Mouse (Mus musculus) stomach, embryonic 16.5 days (tissue): Measurements from ENCODE around the gene Fam110a. TPM values are rescaled to one million over a fixed set of nuclear protein-coding genes. Genes with fewer than 3 reads are reported as not detected.

ENCODE experiments used
- ATAC-seq: fragments of 200-750 bp; cut with Nextera tagmentation; 2 replicates; pipeline ENCODE4 v1.8.0; 2017; ENCODE audit warnings: moderate number of reproducible peaks, moderate TSS enrichment; ENCODE audit not compliant: insufficient read depth, low FRiP score
- H3K27ac ChIP-seq: fragments of 300-500 bp; sonication (generic); 2 replicates; pipeline ENCODE4 v1.5.1; 2014; ENCODE audit warnings: low read length
- H3K27me3 ChIP-seq: fragments of 300-500 bp; sonication (generic); 2 replicates; pipeline ENCODE4 v1.6.1; 2014; ENCODE audit warnings: low read length, control low read depth, mixed read lengths; ENCODE audit not compliant: control insufficient read depth, insufficient read depth
- H3K36me3 ChIP-seq: fragments of 300-500 bp; sonication (generic); 2 replicates; pipeline ENCODE4 v1.6.1; 2014; ENCODE audit warnings: low read length; ENCODE audit not compliant: control insufficient read depth, insufficient read depth
- H3K4me1 ChIP-seq: fragments of 300-500 bp; sonication (generic); 2 replicates; pipeline ENCODE4 v1.6.1; 2014; ENCODE audit warnings: low read length, control low read depth, mixed read lengths; ENCODE audit not compliant: control insufficient read depth, insufficient read depth
- H3K4me2 ChIP-seq: fragments of 300-500 bp; sonication (generic); 2 replicates; pipeline ENCODE4 v1.6.1; 2014; ENCODE audit warnings: low read depth, low read length, mixed read lengths
- H3K4me3 ChIP-seq: fragments of 300-500 bp; sonication (generic); replicated peaks from 2 replicates; pipeline ENCODE4 v1.5.1; 2014; ENCODE audit warnings: mild to moderate bottlenecking, low read length
- H3K9ac ChIP-seq: fragments of 300-500 bp; sonication (generic); 2 replicates; pipeline ENCODE4 v1.6.1; 2014; ENCODE audit warnings: low read length
- H3K9me3 ChIP-seq: fragments of 300-500 bp; sonication (generic); replicated peaks from 2 replicates; pipeline ENCODE4 v1.6.1; 2016; ENCODE audit warnings: low read length, control low read depth; ENCODE audit not compliant: control insufficient read depth
- WGBS: fragments of 180-500 bp; shearing (Covaris S2); extraction: QIAGEN DNeasy Blood & Tissue Kit; methylation state at CpG from one replicate; pipeline ENCODE4 v1.1.7; 2014; 5-methylcytosine and 5-hydroxymethylcytosine counted together
- microRNA counts: library from miRNA; unstranded; fragments of <30 nt; microRNA quantifications from one replicate; lab custom pipeline; 2016
- microRNA-seq: library from miRNA; unstranded; fragments of <30 nt; microRNA quantifications from one replicate; pipeline ENCODE4, GENCODE M21; 2016
- polyA plus RNA-seq: library from polyadenylated mRNA; unstranded; fragments of >200 nt; fragmentation: Nextera tagmentation; extraction: Ambion mirVana; gene quantifications from 2 replicates; pipeline ENCODE4 v1.2.1, GENCODE M21; 2015

The Fam110a gene
- polyA plus RNA-seq, 1 experiment from 2014 or later, result 32.7 TPM

DNA sequence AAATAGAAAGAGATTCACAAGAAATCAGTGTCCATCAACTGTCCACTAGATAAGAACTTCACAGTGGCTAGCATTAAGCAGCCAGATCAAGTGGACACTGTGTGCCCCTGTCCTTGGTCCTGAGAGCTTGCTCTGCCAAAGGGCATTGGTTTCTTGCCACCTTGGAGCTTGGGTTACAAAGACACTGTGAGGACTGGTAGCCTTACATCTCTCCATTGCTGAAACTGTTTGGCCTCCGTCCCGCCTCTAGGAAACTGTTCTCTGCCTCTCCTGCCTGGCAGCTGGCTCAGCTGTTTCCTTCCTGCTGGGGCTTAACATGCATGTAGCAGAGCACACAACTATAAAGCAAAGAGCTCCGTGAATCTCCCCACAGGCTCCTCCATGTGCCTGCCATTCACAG is 42.1 kb downstream of the Fam110a start:
- 51% methylated on average over 3 of the region's 3 CpGs for WGBS
- Histone ChIP-seq H3K9me3 (no peaks in the 10 kb centered on the region), H3K27ac (no peak overlapping the region), H3K9ac (no peak overlapping the region), H3K4me3 (no peak overlapping the region), H3K4me1 (peaks cover 7% of the 10 kb centered on the region; the same call in 1 of the 2 replicates), H3K27me3 (no peaks in the 10 kb centered on the region), H3K4me2 (no peak overlapping the region), H3K36me3 (no peaks in the 10 kb centered on the region)
- no peak for ATAC-seq

- no peak; the same call in 1 of the 2 replicates for ATAC-seq
- no peaks in the 10 kb centered on the region for H3K36me3 ChIP-seq
Measured at GRCm38 (mm10) chr2:151930389-151931074, 49.5 kb downstream of the Fam110a start.

DNA sequence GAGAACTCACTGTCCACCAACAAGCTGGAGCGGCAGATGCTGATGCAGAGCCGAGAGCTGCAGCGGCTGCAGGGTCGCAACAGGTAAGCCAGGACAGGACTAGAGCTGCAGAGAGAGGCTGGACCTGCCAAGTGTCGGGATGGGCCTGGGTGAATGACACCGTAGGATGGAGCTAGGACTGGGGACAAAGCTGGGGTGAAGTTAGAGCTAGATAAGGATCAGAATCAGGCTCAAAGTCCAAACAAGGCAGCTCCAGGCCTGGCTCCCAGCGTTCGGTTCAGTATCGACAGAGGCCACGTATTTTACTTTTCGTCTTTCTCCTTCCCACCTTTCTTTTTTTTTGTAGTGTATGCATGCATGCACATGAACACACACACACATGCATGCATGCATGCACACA is 52.9 kb downstream of the Fam110a start:
- no peaks in the 10 kb centered on the region for H3K27me3 ChIP-seq
- no peaks in the 10 kb centered on the region for H3K9me3 ChIP-seq
- H3K4me1 ChIP-seq, result no peaks in the 10 kb centered on the region
- no peak overlapping the region for H3K27ac ChIP-seq
- no peak overlapping the region for H3K4me3 ChIP-seq
- H3K9ac ChIP-seq, result no peak overlapping the region
- no peak overlapping the region for H3K4me2 ChIP-seq
- H3K36me3 ChIP-seq, result no peaks in the 10 kb centered on the region
- 79% methylated on average over 11 of the region's 11 CpGs for WGBS
- no peak for ATAC-seq

More at GRCm38 (mm10) chr2:151930389-151931074, 49.5 kb downstream of the Fam110a start:
- Histone ChIP-seq H3K27ac (no peak overlapping the region), H3K4me2 (no peak overlapping the region), H3K9me3 (no peaks in the 10 kb centered on the region), H3K4me3 (no peak overlapping the region), H3K4me1 (no peaks in the 10 kb centered on the region), H3K27me3 (no peaks in the 10 kb centered on the region), H3K9ac (no peak overlapping the region)
- WGBS, result 37% methylated on average over 7 of the region's 7 CpGs

- no peaks in the 10 kb centered on the region for H3K9me3 ChIP-seq
- H3K4me3 ChIP-seq, result no peak overlapping the region
- no peaks in the 10 kb centered on the region for H3K27me3 ChIP-seq
- no peaks in the 10 kb centered on the region for H3K36me3 ChIP-seq
- WGBS, result 52% methylated on average over 4 of the region's 4 CpGs
- H3K4me2 ChIP-seq, result no peak overlapping the region
- no peak overlapping the region for H3K9ac ChIP-seq
- no peak overlapping the region for H3K27ac ChIP-seq
- H3K4me1 ChIP-seq, result no peaks in the 10 kb centered on the region
- ATAC-seq, result no peak
Measured at GRCm38 (mm10) chr2:151925715-151926114, 54.3 kb downstream of the Fam110a start.

- Histone ChIP-seq H3K27me3 (no peaks in the 10 kb centered on the region), H3K36me3 (no peaks in the 10 kb centered on the region), H3K27ac (no peak overlapping the region), H3K9ac (no peak overlapping the region), H3K4me3 (no peak overlapping the region), H3K4me1 (no peaks in the 10 kb centered on the region), H3K9me3 (no peaks in the 10 kb centered on the region), H3K4me2 (no peak overlapping the region)
- WGBS, result 80% methylated on average over 7 of the region's 7 CpGs
- ATAC-seq, result no peak
Measured at GRCm38 (mm10) chr2:151924276-151924675, 55.7 kb downstream of the Fam110a start.

DNA sequence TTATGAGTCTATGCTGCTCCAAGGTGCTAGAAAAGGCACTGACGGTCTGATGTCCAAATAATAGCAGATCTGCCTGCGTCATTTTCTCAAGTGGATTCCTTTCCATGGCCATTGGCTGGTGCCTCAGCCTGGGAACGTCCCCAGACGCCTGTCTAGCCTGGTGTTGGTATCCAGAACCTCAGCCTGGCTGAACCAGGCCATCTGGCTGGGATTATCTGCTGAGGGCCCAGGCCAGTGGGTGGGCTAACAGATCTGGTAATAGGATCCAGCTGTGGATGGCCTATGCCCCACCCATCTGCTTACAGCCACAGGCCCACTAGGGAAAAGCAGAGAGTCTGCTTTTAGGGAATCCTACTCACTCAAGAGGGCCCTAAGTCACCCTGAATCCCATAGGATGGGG is 58.4 kb downstream of the Fam110a start:
- Histone ChIP-seq H3K27ac (no peak overlapping the region), H3K9ac (no peak overlapping the region), H3K36me3 (no peaks in the 10 kb centered on the region), H3K4me1 (0 out of 2 replicates have a peak, but pooled peaks cover 5% of the 10 kb centered on the region), H3K9me3 (no peaks in the 10 kb centered on the region), H3K27me3 (no peaks in the 10 kb centered on the region), H3K4me2 (no peak overlapping the region), H3K4me3 (no peak overlapping the region)
- ATAC-seq, result peak; percentile 77
- WGBS, result 36% methylated on average over 4 of the region's 4 CpGs

GRCm38 (mm10) chr2:151921068-151921467 is 59.0 kb downstream of the Fam110a start:
- H3K27me3 ChIP-seq, result no peaks in the 10 kb centered on the region
- H3K9ac ChIP-seq, result no peak overlapping the region
- no peak for ATAC-seq
- H3K27ac ChIP-seq, result no peak overlapping the region
- 0 out of 2 replicates have a peak, but pooled peaks cover 8% of the 10 kb centered on the region for H3K4me1 ChIP-seq
- H3K9me3 ChIP-seq, result no peaks in the 10 kb centered on the region
- no peak overlapping the region for H3K4me2 ChIP-seq
- WGBS, result 58% methylated on average over 8 of the region's 8 CpGs
- no peaks in the 10 kb centered on the region for H3K36me3 ChIP-seq
- H3K4me3 ChIP-seq, result no peak overlapping the region

MicroRNAs encoded within 50 kb of the gene (microRNA counts, 519-probe panel; counts per million panel counts)
- microRNA mmu-miR-1953 (lab: Ali Mortazavi, UCI), result 500 counts per million, percentile 2 among the panel's probes with 10 or more counts

Small RNAs within 50 kb of the gene (microRNA-seq; reads per million reads assigned to microRNA genes)
- gene Mir1953, result 1.8 reads per million, percentile 5 among the genes with 10 or more reads in this experiment

Other genes with a start within 250 kb of the Fam110a start
- gene Psmf1, start 236.0 kb downstream of the Fam110a start, polyA plus RNA-seq, result 41.4 and 42.0 TPM in 2 replicates
- 0.09 TPM in 1 of 2 replicates, not detected in the other for gene Rspo4, start 137.3 kb downstream of the Fam110a start, polyA plus RNA-seq
- gene Angpt4, start 69.0 kb downstream of the Fam110a start, polyA plus RNA-seq, result 0.46 and 0.81 TPM in 2 replicates
- gene Slc52a3, start 16.3 kb upstream of the Fam110a start, polyA plus RNA-seq, result 13.9 and 21.8 TPM in 2 replicates
- gene Scrt2, start 101.3 kb upstream of the Fam110a start, polyA plus RNA-seq, result 0.06 TPM in 1 of 2 replicates, not detected in the other
- 13.8 and 14.4 TPM in 2 replicates for gene Srxn1, start 125.3 kb upstream of the Fam110a start, polyA plus RNA-seq
- 3.0 and 5.7 TPM in 2 replicates for gene Tcf15, start 163.3 kb upstream of the Fam110a start, polyA plus RNA-seq
- 74.1 and 78.3 TPM in 2 replicates for gene Csnk2a1, start 246.6 kb upstream of the Fam110a start, polyA plus RNA-seq